Mouse (Mus musculus): ENCODE measurements around the gene Hils1. TPM values are rescaled to one million over a fixed set of nuclear protein-coding genes. Genes with fewer than 3 reads are reported as not detected.

Gene Hils1
- polyA plus RNA-seq, 1 experiment = 0.14 TPM

GRCm38 (mm10) chr11:95015484-95015883 is 48.1 kb downstream of the Hils1 start:
- WGBS = 55% methylated on average over 3 of the region's 3 CpGs
- Histone ChIP-seq H3K4me1 (ENCODE audit: control insufficient read depth, insufficient read depth, insufficient read length, low read length) (no peaks in the 10 kb centered on the region), H3K27me3 (ENCODE audit: control insufficient read depth, insufficient read depth, low read length) (peaks cover 20% of the 10 kb centered on the region), H3K27ac (ENCODE audit: insufficient read depth, low read depth, low read length) (no peak overlapping the region), H3K4me3 (ENCODE audit: low read depth, low read length) (no peak overlapping the region), H3K36me3 (ENCODE audit: control insufficient read depth, insufficient read depth, low read length) (no peaks in the 10 kb centered on the region)
- TF ChIP-seq POLR2A (IDR thresholded peaks at IDR 0.05; ENCODE audit: low read depth, low read length) (no peak), CTCF (IDR thresholded peaks at IDR 0.05; ENCODE audit: extremely low read depth, insufficient read length, insufficient replicate concordance, low read depth, low read length) (no peak)

Other genes starting within 250 kb of the Hils1 start
- 0.13 TPM in 1 of 2 replicates, not detected in the other for gene Cdc34b, start 225.8 kb upstream of the Hils1 start, polyA plus RNA-seq (2012; rRNA removed)
- gene Tmem92, start 184.9 kb upstream of the Hils1 start, polyA plus RNA-seq (2012; rRNA removed) = 0.10 TPM in 1 of 2 replicates, not detected in the other
- 49.0 and 51.1 TPM in 2 replicates for gene Col1a1, start 31.4 kb upstream of the Hils1 start, polyA plus RNA-seq (2012; rRNA removed)
- 1.7 and 3.7 TPM in 2 replicates for gene Sgca, start 8.7 kb downstream of the Hils1 start, polyA plus RNA-seq (2012; rRNA removed)
- 17.0 and 29.4 TPM in 2 replicates for gene Ppp1r9b, start 23.4 kb downstream of the Hils1 start, polyA plus RNA-seq (2012; rRNA removed)
- gene Samd14, start 42.3 kb downstream of the Hils1 start, polyA plus RNA-seq (2012; rRNA removed) = 3.3 and 7.2 TPM in 2 replicates
- 67.7 and 167 TPM in 2 replicates for gene Pdk2, start 73.8 kb downstream of the Hils1 start, polyA plus RNA-seq (2012; rRNA removed)
- gene Itga3, start 109.2 kb downstream of the Hils1 start, polyA plus RNA-seq (2012; rRNA removed) = 91.0 and 156 TPM in 2 replicates
- 0.13 and 0.33 TPM in 2 replicates for gene Dlx3, start 152.5 kb downstream of the Hils1 start, polyA plus RNA-seq (2012; rRNA removed)
- not detected in 2 replicates for gene Dlx4, start 178.7 kb downstream of the Hils1 start, polyA plus RNA-seq (2012; rRNA removed)

Data from small intestine, adult 2 months (tissue).